Mouse (Mus musculus) limb, embryonic 13.5 days (tissue): ENCODE results near the gene Mmp15. TPM values are rescaled to one million over a fixed set of nuclear protein-coding genes. Genes with fewer than 3 reads are reported as not detected.
A peak's percentile ranks its signal among the peaks of the same experiment; 100 is the strongest.
"Not testable (repeated sequence)": the region's sequence is repeated elsewhere in the genome, so short reads cannot be mapped to it uniquely, and the experiment has no call there.

Source experiments
- ATAC-seq: fragments of 200-750 bp; cut with Nextera tagmentation; 2 replicates; pipeline ENCODE4 v1.8.0; 2017; ENCODE audit warnings: low read depth, moderate number of reproducible peaks, moderate TSS enrichment; ENCODE audit not compliant: low FRiP score
- H3K27ac ChIP-seq: fragments of 300-500 bp; sonication (generic); 2 replicates; pipeline ENCODE4 v1.5.1; 2015; ENCODE audit warnings: inconsistent platforms, mild to moderate bottlenecking, moderate library complexity
- H3K27me3 ChIP-seq: fragments of 300-500 bp; sonication (generic); 2 replicates; pipeline ENCODE4 v1.6.1; 2015; ENCODE audit warnings: mild to moderate bottlenecking, inconsistent platforms
- H3K36me3 ChIP-seq: fragments of 300-500 bp; sonication (generic); 2 replicates; pipeline ENCODE4 v1.6.1; 2015; ENCODE audit warnings: inconsistent platforms, mild to moderate bottlenecking, moderate library complexity
- H3K4me1 ChIP-seq: fragments of 300-500 bp; sonication (generic); 2 replicates; pipeline ENCODE4 v1.6.1; 2015; ENCODE audit warnings: inconsistent platforms
- H3K4me2 ChIP-seq: fragments of 300-500 bp; sonication (generic); replicated peaks from 2 replicates; pipeline ENCODE4 v1.6.1; 2015; ENCODE audit warnings: inconsistent platforms, mild to moderate bottlenecking, moderate library complexity
- H3K4me3 ChIP-seq: fragments of 300-500 bp; sonication (generic); 2 replicates; pipeline ENCODE4 v1.5.1; 2015; ENCODE audit warnings: moderate library complexity, mild to moderate bottlenecking, inconsistent platforms
- H3K9ac ChIP-seq: fragments of 300-500 bp; sonication (generic); 2 replicates; pipeline ENCODE4 v1.6.1; 2015; ENCODE audit warnings: mild to moderate bottlenecking, inconsistent platforms
- H3K9me3 ChIP-seq: fragments of 300-500 bp; sonication (generic); 2 replicates; pipeline ENCODE4 v1.6.1; 2016; ENCODE audit warnings: inconsistent platforms
- WGBS: fragments of 180-500 bp; shearing (Covaris S2); methylation state at CpG from one replicate; pipeline ENCODE4 v1.1.7; 2015; 5-methylcytosine and 5-hydroxymethylcytosine counted together
- polyA plus RNA-seq: library from polyadenylated mRNA; unstranded; fragments of >200 nt; fragmentation: Nextera tagmentation; extraction: Ambion mirVana; gene quantifications from 2 replicates; pipeline ENCODE4 v1.2.1, GENCODE M21; 2015

The Mmp15 gene
- polyA plus RNA-seq, 1 experiment from 2014 or later, result 7.7 TPM

DNA sequence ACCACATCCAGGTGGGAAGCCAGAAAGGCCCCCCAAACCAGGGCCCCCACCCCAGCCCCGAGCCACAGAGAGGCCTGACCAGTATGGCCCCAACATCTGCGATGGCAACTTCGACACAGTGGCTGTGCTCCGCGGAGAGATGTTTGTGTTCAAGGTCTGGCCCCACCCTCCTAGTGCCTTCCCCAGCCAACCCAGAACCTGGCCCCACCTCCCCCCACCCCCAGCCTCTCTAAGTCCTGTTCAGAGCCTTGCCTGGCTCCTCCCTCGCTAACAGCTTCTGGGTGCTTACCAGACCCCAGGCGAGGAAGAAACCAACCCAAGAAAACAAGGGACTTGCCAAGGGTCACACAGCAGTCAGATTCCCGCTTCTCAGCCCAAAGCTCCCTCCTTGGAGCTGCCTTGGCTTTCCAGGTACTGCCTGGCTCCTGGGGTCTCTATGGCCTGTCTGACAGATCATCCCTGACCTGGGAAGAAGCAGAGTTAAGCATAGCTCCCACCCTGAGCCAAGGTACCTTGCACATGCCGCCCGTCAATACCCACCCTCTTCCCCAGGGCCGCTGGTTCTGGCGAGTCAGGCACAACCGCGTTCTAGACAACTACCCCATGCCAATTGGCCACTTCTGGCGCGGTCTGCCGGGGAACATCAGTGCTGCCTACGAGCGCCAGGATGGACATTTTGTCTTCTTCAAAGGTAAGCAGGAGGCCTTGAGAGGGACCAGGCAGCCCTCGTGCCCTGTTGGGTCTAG, 17.7 kb downstream of the Mmp15 start:
- Histone ChIP-seq H3K27me3 (no peaks in the 10 kb centered on the region), H3K36me3 (peaks cover 11% of the 10 kb centered on the region; the same call in 1 of the 2 replicates), H3K9me3 (no peaks in the 10 kb centered on the region), H3K27ac (peak overlapping the region; percentile 58; the same call in 1 of the 2 replicates), H3K4me3 (peak overlapping the region; percentile 42), H3K4me1 (peaks cover 18% of the 10 kb centered on the region), H3K9ac (peak overlapping the region; percentile 66), H3K4me2 (peak overlapping the region; percentile 67)
- ATAC-seq, result peak; percentile 88
- WGBS, result 36% methylated on average over 20 of the region's 20 CpGs

GRCm38 (mm10) chr8:95373389-95374002, 21.4 kb downstream of the Mmp15 start:
- Histone ChIP-seq H3K9ac (0 out of 2 replicates have a peak overlapping the region, but pooled peaks have one; percentile 8), H3K27ac (no peak overlapping the region), H3K4me1 (peaks cover 30% of the 10 kb centered on the region), H3K9me3 (no peaks in the 10 kb centered on the region), H3K36me3 (peaks cover 8% of the 10 kb centered on the region; the same call in 1 of the 2 replicates), H3K27me3 (no peaks in the 10 kb centered on the region), H3K4me3 (no peak overlapping the region), H3K4me2 (no peak overlapping the region)
- 75% methylated on average over 12 of the region's 12 CpGs for WGBS
- ATAC-seq, result no peak

DNA sequence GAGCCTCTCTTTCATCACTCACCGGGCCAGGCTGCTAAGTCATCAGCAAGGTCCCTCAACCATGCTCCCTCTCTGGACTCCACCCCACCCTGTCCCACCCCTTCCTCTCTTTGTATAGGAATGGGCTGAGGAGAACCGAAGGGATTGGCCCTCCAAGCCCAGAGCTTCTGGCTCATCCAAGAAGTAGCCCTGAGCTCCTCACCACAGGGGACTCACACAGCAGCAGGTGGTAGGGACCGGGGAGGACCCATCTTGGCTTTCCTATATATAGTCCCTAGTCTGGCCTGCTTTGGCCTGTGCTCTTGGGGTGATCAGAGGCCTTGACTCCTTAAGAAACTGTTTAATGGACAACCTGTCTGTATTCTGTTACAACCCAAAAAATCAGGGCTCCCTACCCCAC, 22.4 kb downstream of the Mmp15 start:
- H3K27ac ChIP-seq, result no peak overlapping the region
- peaks cover 8% of the 10 kb centered on the region; the same call in 1 of the 2 replicates for H3K36me3 ChIP-seq
- ATAC-seq, result no peak
- no peaks in the 10 kb centered on the region for H3K27me3 ChIP-seq
- no peaks in the 10 kb centered on the region for H3K9me3 ChIP-seq
- H3K9ac ChIP-seq, result no peak overlapping the region
- WGBS, result 80% methylated on average over 3 of the region's 3 CpGs
- peaks cover 22% of the 10 kb centered on the region for H3K4me1 ChIP-seq
- H3K4me3 ChIP-seq, result no peak overlapping the region
- H3K4me2 ChIP-seq, result no peak overlapping the region

DNA sequence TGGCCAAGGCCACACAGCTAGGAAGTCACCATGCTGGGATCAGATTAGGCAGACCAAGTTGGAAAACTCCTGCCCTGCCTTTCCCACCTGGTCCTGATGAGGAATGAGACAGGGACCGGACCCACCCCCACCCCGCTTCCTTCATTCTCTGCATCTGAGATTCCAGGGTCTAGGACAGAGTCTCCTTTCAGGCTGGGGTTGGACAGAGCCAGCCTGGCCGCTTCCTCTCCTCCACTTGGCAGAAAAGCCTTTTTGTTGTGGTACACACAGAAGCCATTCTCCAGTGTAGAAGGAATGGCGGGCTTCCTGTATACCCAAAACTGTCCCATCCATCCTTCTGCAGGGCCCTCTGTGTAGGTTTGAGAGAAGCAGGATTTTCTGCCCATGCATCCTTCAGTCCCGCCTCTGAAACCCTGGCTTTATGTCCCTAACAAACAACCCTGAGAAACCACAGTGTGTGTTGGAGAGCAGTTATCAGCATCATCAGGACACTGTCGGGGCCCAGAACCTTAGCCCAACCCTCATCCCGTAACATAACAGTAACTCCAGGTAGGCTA, 23.4 kb downstream of the Mmp15 start:
- peaks cover 13% of the 10 kb centered on the region; the same call in 1 of the 2 replicates for H3K4me1 ChIP-seq
- H3K9ac ChIP-seq, result no peak overlapping the region
- no peaks in the 10 kb centered on the region for H3K27me3 ChIP-seq
- H3K36me3 ChIP-seq, result peaks cover 8% of the 10 kb centered on the region; the same call in 1 of the 2 replicates
- H3K27ac ChIP-seq, result no peak overlapping the region
- H3K4me3 ChIP-seq, result no peak overlapping the region
- no peaks in the 10 kb centered on the region for H3K9me3 ChIP-seq
- ATAC-seq, result no peak
- 86% methylated on average over 7 of the region's 7 CpGs for WGBS
- no peak overlapping the region for H3K4me2 ChIP-seq

GRCm38 (mm10) chr8:95376309-95376999, 24.4 kb downstream of the Mmp15 start:
- Histone ChIP-seq H3K36me3 (peaks cover 8% of the 10 kb centered on the region; the same call in 1 of the 2 replicates), H3K4me1 (peaks cover 13% of the 10 kb centered on the region; the same call in 1 of the 2 replicates), H3K27ac (no peak overlapping the region), H3K27me3 (no peaks in the 10 kb centered on the region), H3K4me2 (no peak overlapping the region), H3K4me3 (no peak overlapping the region), H3K9me3 (no peaks in the 10 kb centered on the region), H3K9ac (no peak overlapping the region)
- ATAC-seq, result no peak
- WGBS, result 76% methylated on average over 12 of the region's 12 CpGs

DNA sequence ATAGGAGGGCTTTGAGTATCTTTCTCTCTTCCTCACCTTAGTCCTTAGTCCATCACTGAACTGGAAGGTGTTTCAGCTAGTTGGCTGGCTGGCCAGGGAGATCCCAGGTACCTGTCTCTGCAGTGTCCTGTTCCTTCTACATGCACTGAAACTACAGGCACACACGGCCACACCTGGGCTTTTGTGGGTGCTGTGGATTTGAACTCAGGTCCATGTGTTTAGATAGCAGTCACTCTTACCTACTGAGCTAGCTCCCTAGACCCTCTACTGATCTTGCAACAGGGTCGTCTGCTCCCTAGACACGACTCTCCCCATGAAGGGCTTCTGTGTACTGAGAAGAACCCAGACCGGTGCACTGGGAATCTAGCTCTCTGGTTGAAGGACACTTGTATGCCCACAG, 25.0 kb downstream of the Mmp15 start:
- Histone ChIP-seq H3K9ac (no peak overlapping the region), H3K36me3 (peaks cover 6% of the 10 kb centered on the region; the same call in 1 of the 2 replicates)
- 77% methylated on average over 4 of the region's 4 CpGs for WGBS

GRCm38 (mm10) chr8:95377863-95378291, 25.8 kb downstream of the Mmp15 start:
- Histone ChIP-seq H3K9ac (no peak overlapping the region), H3K27ac (no peak overlapping the region), H3K27me3 (no peaks in the 10 kb centered on the region), H3K36me3 (no peaks in the 10 kb centered on the region), H3K4me1 (peaks cover 13% of the 10 kb centered on the region; the same call in 1 of the 2 replicates), H3K9me3 (no peaks in the 10 kb centered on the region), H3K4me2 (peak overlapping the region; percentile 11; the same call in 1 of the 2 replicates), H3K4me3 (no peak overlapping the region)
- WGBS, result 19% methylated on average over 7 of the region's 7 CpGs
- ATAC-seq, result no peak

More for the DNA sequence above, 25.0 kb downstream of the Mmp15 start:
- ATAC-seq, result no peak
- Histone ChIP-seq H3K9me3 (no peaks in the 10 kb centered on the region), H3K4me1 (peaks cover 13% of the 10 kb centered on the region; the same call in 1 of the 2 replicates), H3K27ac (no peak overlapping the region), H3K4me3 (no peak overlapping the region), H3K27me3 (no peaks in the 10 kb centered on the region), H3K4me2 (no peak overlapping the region)

GRCm38 (mm10) chr8:95378928-95379327, 26.9 kb downstream of the Mmp15 start:
- H3K4me1 ChIP-seq, result peaks cover 13% of the 10 kb centered on the region; the same call in 1 of the 2 replicates
- not testable (repeated sequence) for H3K27me3 ChIP-seq, ATAC-seq, H3K4me3 ChIP-seq, H3K9ac ChIP-seq, H3K27ac ChIP-seq, H3K4me2 ChIP-seq, H3K36me3 ChIP-seq, H3K9me3 ChIP-seq
- 95% methylated on average over 11 of the region's 11 CpGs for WGBS

GRCm38 (mm10) chr8:95380953-95381352, 28.9 kb downstream of the Mmp15 start:
- Histone ChIP-seq H3K4me3 (no peak overlapping the region), H3K27me3 (no peaks in the 10 kb centered on the region), H3K9me3 (peaks cover 6% of the 10 kb centered on the region; the same call in 1 of the 2 replicates), H3K36me3 (no peaks in the 10 kb centered on the region), H3K4me2 (no peak overlapping the region), H3K4me1 (peaks cover 13% of the 10 kb centered on the region; the same call in 1 of the 2 replicates), H3K9ac (no peak overlapping the region), H3K27ac (no peak overlapping the region)
- no peak for ATAC-seq

DNA sequence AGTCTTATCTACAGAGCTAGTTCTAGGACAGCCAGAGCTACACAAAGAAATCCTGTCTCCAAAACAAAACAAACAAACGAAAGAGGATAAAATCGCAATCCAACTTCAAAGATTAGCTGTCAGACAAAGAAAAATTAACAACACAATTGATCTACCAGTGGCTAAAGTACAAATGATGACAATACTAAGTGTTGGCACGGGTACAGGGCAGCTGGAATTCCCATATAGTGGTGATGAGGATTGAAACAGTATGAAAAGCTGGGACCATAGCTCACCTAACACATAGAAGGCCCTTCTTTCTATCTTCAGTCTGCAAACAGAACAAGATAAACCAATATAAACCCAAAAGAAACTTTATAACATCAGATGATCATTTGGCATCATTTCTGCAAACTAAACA, 29.5 kb downstream of the Mmp15 start:
- H3K9me3 ChIP-seq, result peaks cover 6% of the 10 kb centered on the region; the same call in 1 of the 2 replicates

GRCm38 (mm10) chr8:95384501-95384900, 32.4 kb downstream of the Mmp15 start:
- Histone ChIP-seq H3K36me3 (no peaks in the 10 kb centered on the region), H3K4me1 (no peaks in the 10 kb centered on the region), H3K27ac (no peak overlapping the region), H3K9ac (no peak overlapping the region), H3K4me2 (no peak overlapping the region), H3K9me3 (peaks cover 6% of the 10 kb centered on the region; the same call in 1 of the 2 replicates), H3K27me3 (no peaks in the 10 kb centered on the region), H3K4me3 (no peak overlapping the region)
- WGBS, result 81% methylated on average over 3 of the region's 3 CpGs
- ATAC-seq, result no peak

More for the DNA sequence above, 29.5 kb downstream of the Mmp15 start:
- H3K4me2 ChIP-seq, result no peak overlapping the region
- no peaks in the 10 kb centered on the region for H3K36me3 ChIP-seq
- WGBS, result 84% methylated on average over 3 of the region's 3 CpGs
- H3K4me1 ChIP-seq, result peaks cover 13% of the 10 kb centered on the region; the same call in 1 of the 2 replicates
- H3K27ac ChIP-seq, result no peak overlapping the region
- H3K27me3 ChIP-seq, result no peaks in the 10 kb centered on the region
- H3K9ac ChIP-seq, result no peak overlapping the region
- H3K4me3 ChIP-seq, result no peak overlapping the region
- ATAC-seq, result no peak
